Mouse (Mus musculus) heart, embryonic 13.5 days (tissue): ENCODE measurements around the gene Inmt. TPM values are rescaled to one million over a fixed set of nuclear protein-coding genes. Genes with fewer than 3 reads are reported as not detected.

Source experiments
- ATAC-seq: fragments of 200-750 bp; cut with Nextera tagmentation; 2 replicates; pipeline ENCODE4 v1.8.0; 2017; ENCODE audit warnings: moderate TSS enrichment; ENCODE audit not compliant: insufficient number of reproducible peaks, low FRiP score, low TSS enrichment; ENCODE audit errors: extremely low read depth
- H3K27ac ChIP-seq: fragments of 300-500 bp; sonication (generic); replicated peaks from 2 replicates; pipeline ENCODE4 v1.5.1; 2015; ENCODE audit warnings: moderate library complexity, mild to moderate bottlenecking, inconsistent platforms
- H3K27me3 ChIP-seq: fragments of 300-500 bp; sonication (generic); replicated peaks from 2 replicates; pipeline ENCODE4 v1.6.1; 2015; ENCODE audit warnings: mild to moderate bottlenecking, inconsistent platforms
- H3K36me3 ChIP-seq: fragments of 300-500 bp; sonication (generic); 2 replicates; pipeline ENCODE4 v1.6.1; 2015; ENCODE audit warnings: mild to moderate bottlenecking, inconsistent platforms
- H3K4me1 ChIP-seq: fragments of 300-500 bp; sonication (generic); 2 replicates; pipeline ENCODE4 v1.6.1; 2015; ENCODE audit warnings: inconsistent platforms
- H3K4me2 ChIP-seq: fragments of 300-500 bp; sonication (generic); 2 replicates; pipeline ENCODE4 v1.6.1; 2015; ENCODE audit warnings: inconsistent platforms, mild to moderate bottlenecking, moderate library complexity
- H3K4me3 ChIP-seq: fragments of 300-500 bp; sonication (generic); 2 replicates; pipeline ENCODE4 v1.5.1; 2015; ENCODE audit warnings: moderate library complexity, mild to moderate bottlenecking, inconsistent platforms
- H3K9ac ChIP-seq: fragments of 300-500 bp; sonication (generic); 2 replicates; pipeline ENCODE4 v1.6.1; 2015; ENCODE audit warnings: inconsistent platforms, mild to moderate bottlenecking, moderate library complexity
- H3K9me3 ChIP-seq: fragments of 300-500 bp; sonication (generic); 2 replicates; pipeline ENCODE4 v1.6.1; 2016; ENCODE audit warnings: inconsistent platforms
- WGBS: fragments of 180-500 bp; shearing (Covaris S2); methylation state at CpG from one replicate; pipeline ENCODE4 v1.1.7; 2015; ENCODE audit warnings: mixed read lengths; 5-methylcytosine and 5-hydroxymethylcytosine counted together
- polyA plus RNA-seq: library from polyadenylated mRNA; unstranded; fragments of >200 nt; fragmentation: Nextera tagmentation; extraction: Ambion mirVana; gene quantifications from 2 replicates; pipeline ENCODE4 v1.2.1, GENCODE M21; 2015

Gene Inmt
- polyA plus RNA-seq, 1 experiment from 2014 or later, result 0.40 TPM

GRCm38 (mm10) chr6:55128391-55128790 is 46.5 kb downstream of the Inmt start:
- ATAC-seq, result no peak
- no peaks in the 10 kb centered on the region for H3K36me3 ChIP-seq
- peaks cover 8% of the 10 kb centered on the region; the same call in 1 of the 2 replicates for H3K27me3 ChIP-seq
- no peaks in the 10 kb centered on the region for H3K9me3 ChIP-seq
- H3K27ac ChIP-seq, result no peak overlapping the region
- H3K9ac ChIP-seq, result no peak overlapping the region
- H3K4me1 ChIP-seq, result peaks cover 36% of the 10 kb centered on the region
- H3K4me3 ChIP-seq, result no peak overlapping the region
- no peak overlapping the region for H3K4me2 ChIP-seq

DNA sequence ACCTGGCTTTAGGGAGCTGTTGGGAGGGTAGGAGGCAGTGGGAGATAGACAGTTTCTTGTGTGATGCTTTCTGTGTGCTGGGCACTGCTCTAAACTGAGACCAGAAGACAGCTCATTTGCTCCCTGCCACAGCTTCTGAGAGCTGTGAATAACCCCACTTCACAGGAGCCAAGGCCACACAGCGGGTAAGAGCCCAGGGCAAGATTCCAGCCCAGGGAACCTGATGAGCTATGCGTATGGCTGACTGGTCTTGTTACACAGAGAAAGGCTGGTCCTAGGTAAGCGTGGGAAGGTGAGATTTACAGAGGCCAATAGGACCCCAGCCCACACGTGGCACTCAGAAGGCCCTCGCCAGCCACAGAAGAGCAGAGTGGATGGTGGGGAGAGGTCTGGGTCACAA is 48.3 kb downstream of the Inmt start:
- H3K9me3 ChIP-seq, result no peaks in the 10 kb centered on the region
- no peaks in the 10 kb centered on the region for H3K36me3 ChIP-seq
- H3K9ac ChIP-seq, result no peak overlapping the region
- H3K4me3 ChIP-seq, result no peak overlapping the region
- ATAC-seq, result no peak
- 73% methylated on average over 5 of the region's 5 CpGs for WGBS
- H3K27me3 ChIP-seq, result peaks cover 14% of the 10 kb centered on the region
- H3K4me2 ChIP-seq, result no peak overlapping the region
- peaks cover 19% of the 10 kb centered on the region for H3K4me1 ChIP-seq
- H3K27ac ChIP-seq, result no peak overlapping the region

DNA sequence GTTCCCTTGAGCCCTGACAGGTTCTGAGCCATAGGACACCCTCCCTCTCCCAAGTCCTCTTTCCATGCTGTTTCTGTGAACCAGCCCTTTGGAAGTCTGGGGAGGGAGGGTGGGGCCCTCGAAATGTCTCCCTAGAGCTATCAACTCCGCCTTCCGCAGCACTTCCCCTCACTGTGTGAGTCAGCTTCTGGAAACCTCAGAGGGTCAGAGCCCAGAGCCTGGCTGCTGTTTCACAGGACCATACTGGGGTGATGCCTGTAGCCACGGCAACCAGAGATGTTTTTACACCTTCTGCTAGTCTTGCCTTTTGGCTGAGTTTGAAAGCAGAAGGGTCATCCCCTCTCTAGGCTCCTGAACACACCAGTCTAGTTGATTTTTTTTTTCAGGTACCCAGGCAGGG is 51.8 kb downstream of the Inmt start:
- ATAC-seq, result no peak
- Histone ChIP-seq H3K9me3 (no peaks in the 10 kb centered on the region), H3K27me3 (peaks cover 45% of the 10 kb centered on the region), H3K4me3 (no peak overlapping the region), H3K4me2 (no peak overlapping the region), H3K36me3 (no peaks in the 10 kb centered on the region), H3K4me1 (peaks cover 2% of the 10 kb centered on the region), H3K9ac (no peak overlapping the region), H3K27ac (no peak overlapping the region)
- WGBS, result 26% methylated on average over 4 of the region's 4 CpGs

Other genes with a start within 250 kb of the Inmt start
- gene Nod1, start 202.4 kb downstream of the Inmt start, polyA plus RNA-seq, result 3.8 and 4.2 TPM in 2 replicates
- 6.3 and 6.9 TPM in 2 replicates for gene Ggct, start 182.1 kb downstream of the Inmt start, polyA plus RNA-seq
- 158 and 169 TPM in 2 replicates for gene Gars, start 137.0 kb downstream of the Inmt start, polyA plus RNA-seq
- gene Crhr2, start 42.0 kb downstream of the Inmt start, polyA plus RNA-seq, result 6.7 and 6.9 TPM in 2 replicates
- gene Mindy4, start 28.3 kb upstream of the Inmt start, polyA plus RNA-seq, result 5.0 and 6.4 TPM in 2 replicates
- 26.9 and 27.4 TPM in 2 replicates for gene Aqp1, start 161.4 kb upstream of the Inmt start, polyA plus RNA-seq
- gene Ghrhr, start 201.3 kb upstream of the Inmt start, polyA plus RNA-seq, result not detected in 2 replicates